Mouse (Mus musculus) skeletal muscle tissue, adult 2 months (tissue): ENCODE data around the gene Dock2.

Experiments used
- DNase-seq: peaks from one replicate; pipeline ENCODE4 v3.0.0-alpha.2; 2012; ENCODE audit warnings: low read depth, low spot score

Gene Dock2

GRCm38 (mm10) chr11:34427212-34427611 is 356.5 kb downstream of the Dock2 start:
- DNase-seq, result no peak

DNA sequence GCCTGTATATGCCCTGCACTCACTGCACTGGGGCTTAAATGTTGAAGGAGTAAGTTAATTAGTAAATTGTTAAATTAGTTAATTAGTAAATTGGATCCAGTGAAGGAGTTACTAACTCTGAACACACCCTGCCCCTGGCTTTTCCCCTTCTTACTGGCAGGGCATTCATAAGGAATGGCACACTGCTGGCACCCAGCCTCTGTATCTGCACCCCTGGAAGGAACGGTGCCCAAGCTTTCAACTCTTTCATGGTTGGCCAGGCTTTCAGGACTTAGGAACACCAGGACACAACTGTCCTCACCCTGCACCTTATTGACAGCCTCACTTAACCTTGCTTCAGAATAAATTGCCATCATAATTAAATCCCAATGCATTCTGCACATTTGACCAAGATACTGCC is 359.1 kb downstream of the Dock2 start:
- DNase-seq, result no peak

- DNase-seq, result no peak
Observed at GRCm38 (mm10) chr11:34421061-34421460, 362.6 kb downstream of the Dock2 start.

DNA sequence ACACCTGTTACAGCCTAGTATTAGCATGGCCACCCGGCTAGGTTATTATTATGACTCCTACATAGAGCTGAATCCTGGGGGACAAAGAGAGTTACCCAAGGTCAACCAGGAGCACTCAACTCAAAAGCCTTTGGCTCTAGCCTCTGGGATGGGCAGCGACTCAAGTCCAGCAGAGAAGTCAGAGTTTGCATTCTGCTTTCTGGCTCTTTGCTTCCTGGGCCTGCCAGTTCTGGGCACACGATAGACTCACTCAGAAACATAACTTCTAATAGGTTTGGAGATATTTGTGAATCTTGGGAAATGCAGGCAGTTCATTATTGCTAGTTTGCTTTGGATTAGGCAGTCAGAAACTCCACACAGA is 367.1 kb downstream of the Dock2 start:
- no peak for DNase-seq

DNA sequence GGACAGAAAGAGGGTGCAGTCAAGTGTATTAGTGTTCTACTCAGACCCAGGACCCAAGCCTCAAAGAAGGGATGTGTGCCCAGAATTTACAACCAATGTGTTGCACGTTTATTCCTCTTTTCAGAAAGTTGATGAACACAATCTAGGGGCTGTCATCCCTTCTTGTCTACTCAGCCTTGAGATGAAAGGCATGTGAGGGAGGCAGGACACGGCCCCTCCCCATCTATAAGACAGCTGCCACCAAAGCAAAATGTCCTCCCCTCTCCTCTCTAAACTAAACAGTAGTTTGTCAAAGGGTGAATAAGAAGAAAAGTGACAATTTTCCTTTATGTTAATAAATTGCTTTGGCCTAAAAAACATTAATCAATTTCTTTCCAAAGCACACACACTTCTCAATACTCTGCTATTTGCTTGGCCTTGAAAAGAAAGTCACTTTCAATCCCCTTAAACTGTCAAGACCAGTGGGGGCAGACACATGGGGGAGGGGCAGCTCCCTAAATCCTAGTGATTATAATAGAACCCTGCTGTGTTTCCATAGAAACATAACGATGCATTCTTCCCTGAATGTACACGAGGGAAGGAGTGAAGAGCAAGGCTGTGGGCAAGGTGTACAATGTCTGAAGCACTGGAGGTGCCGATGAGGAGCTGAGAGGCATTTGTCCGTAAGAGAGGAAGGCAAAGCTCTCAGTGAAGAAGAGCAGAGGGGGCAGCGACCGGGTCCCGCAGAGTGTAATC is 367.6 kb downstream of the Dock2 start:
- no peak for DNase-seq

GRCm38 (mm10) chr11:34406850-34407249 is 376.8 kb downstream of the Dock2 start:
- DNase-seq, result no peak

GRCm38 (mm10) chr11:34406309-34406708 is 377.4 kb downstream of the Dock2 start:
- DNase-seq, result no peak

DNA sequence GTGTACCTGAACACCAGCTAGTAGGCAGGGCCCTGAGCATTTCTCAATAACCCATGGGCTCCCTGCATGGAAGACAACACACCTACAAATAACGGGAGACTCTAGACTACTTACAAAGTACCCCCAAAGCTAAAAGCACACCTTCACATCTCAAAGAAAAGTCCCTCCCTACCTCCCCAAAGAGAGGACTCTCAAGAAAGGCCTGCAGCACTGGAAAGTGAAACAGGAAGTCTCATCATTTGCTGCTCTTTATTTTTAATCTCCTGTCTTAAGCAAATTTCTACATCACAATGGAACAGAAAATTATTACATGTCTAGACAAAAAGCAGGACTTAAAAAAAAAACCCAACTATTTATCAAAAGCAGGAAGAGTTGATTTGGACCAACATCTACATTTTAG is 378.4 kb downstream of the Dock2 start:
- no peak for DNase-seq

- DNase-seq, result no peak
Observed at GRCm38 (mm10) chr11:34401343-34401742, 382.3 kb downstream of the Dock2 start.

- DNase-seq, result no peak
Observed at GRCm38 (mm10) chr11:34398555-34398954, 385.1 kb downstream of the Dock2 start.

DNA sequence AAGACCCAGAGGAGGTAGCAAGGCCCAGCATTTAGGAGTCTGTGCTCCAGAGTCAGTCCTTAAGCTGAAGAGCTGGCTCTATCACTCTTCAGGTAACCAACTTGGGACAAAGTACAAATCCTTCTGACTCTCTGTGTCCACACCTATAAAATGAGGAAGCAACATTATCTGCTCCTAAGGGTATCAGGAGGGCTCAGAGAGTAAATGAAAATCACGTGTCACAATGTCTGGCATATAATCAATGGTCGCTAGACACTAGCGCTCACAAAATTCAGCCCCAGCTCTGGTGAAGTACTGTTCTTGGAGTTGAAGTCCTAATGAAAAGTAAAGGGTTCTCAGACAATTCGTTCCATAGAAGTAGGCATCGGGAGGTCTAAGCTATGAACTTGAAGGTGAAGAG is 386.0 kb downstream of the Dock2 start:
- no peak for DNase-seq

DNA sequence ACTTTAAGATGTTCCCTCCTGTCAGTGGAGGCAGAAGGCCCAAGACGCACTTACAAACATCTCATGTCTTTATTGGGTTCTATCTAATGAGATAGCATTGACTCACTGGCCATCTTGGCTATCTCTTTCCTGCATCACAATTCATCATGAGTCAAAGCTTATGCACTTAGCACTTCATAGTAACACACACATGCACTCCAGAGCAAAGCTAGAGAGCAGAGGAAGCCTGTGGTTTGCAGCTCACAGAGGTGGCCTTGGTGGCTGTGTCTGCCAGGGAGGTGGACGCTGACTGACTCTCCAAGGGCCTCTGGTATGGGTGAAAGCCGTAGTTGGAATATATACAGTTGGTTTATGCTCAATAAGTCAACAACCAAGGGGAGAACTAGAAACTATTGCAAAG is 387.9 kb downstream of the Dock2 start:
- no peak for DNase-seq

- DNase-seq, result no peak
Observed at GRCm38 (mm10) chr11:34392105-34392504, 391.6 kb downstream of the Dock2 start.

DNA sequence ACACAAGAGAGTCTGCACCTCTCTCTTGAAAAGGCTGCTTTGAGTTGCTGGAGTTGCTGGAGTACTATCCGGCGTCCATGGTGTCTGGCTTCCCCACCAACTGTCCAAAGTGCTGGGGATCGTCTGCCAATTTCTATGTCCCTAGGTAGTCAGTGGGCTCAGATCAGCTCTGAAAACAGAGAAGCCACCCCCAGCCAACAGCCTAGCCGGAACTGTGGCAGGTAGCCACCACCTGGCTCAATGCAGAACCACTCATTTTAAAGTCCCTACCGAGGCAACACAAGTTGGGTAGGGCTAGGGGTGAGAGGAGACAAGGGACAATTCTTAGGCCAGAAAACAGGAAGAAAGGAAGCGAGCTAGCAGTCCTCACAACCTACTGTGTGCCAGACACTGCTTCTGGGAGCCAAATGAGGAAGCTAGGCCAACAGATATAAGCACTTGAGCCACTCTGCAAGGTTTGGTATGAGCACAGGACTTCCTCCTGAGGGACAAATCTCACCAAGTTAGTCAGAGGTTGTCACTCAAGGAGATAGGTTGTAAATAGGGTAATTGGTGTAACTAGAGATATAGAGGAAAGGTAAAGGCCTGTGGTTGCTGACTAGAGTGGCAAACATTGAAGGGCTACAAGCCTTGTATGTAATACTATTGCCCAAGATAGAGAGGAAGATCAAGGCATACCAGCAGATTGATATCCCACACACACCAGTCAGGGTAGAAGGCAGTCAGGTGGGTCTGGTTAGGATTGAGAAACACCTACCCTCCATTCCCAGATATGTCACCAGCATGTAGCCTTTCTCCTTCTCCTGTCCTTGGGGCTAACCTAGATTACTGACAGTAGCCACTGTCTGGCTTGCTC is 394.2 kb downstream of the Dock2 start:
- no peak for DNase-seq

- no peak for DNase-seq
Observed at GRCm38 (mm10) chr11:34385001-34385688, 398.5 kb downstream of the Dock2 start.

DNA sequence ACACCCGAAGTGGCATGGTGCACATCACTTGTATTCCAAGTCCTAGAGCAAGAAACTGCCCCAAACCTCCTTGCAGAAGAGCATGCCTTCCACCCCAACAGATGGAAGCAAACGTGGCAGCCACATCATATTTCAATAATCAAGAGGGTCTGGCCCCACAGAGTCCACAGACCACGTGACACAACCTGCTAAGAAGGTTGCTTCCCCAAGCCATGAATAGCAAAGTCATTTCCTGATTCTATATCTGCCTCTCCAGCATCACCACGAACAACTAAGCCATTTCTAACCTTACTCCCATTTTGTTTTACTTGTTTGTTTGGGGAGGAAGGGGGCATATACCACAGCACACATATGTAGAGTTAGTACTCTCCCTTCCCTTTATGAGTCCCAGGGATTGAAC is 399.5 kb downstream of the Dock2 start:
- DNase-seq, result no peak

- no peak for DNase-seq
Observed at GRCm38 (mm10) chr11:34383501-34383900, 400.2 kb downstream of the Dock2 start.

GRCm38 (mm10) chr11:34377649-34378048 is 406.0 kb downstream of the Dock2 start:
- DNase-seq, result no peak

GRCm38 (mm10) chr11:34375557-34375956 is 408.1 kb downstream of the Dock2 start:
- DNase-seq, result no peak

- DNase-seq, result no peak
Observed at GRCm38 (mm10) chr11:34372224-34372623, 411.5 kb downstream of the Dock2 start.

GRCm38 (mm10) chr11:34356109-34356508 is 427.6 kb downstream of the Dock2 start:
- no peak for DNase-seq

DNA sequence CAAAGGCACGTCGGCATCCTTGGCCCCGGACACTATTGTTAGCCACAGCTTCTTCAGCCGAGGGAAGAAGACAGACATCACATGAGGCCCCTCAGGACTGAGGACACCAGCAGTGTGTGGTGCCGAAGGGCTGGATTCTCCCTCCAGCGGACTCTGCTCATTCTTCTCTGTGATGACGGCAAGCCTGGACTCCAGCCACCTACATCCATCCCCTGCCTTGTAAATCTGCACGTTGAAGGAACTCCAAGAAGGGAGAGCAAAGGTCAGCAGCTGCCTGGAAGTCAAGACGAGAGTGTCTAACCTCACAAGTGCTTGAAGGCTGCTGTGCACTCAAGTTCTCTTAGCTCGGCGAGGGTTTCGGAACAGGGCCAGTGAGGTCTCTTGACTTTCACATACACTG is 428.3 kb downstream of the Dock2 start:
- DNase-seq, result no peak
